Mouse (Mus musculus): ENCODE results near the gene Snd1. TPM values are rescaled to one million over a fixed set of nuclear protein-coding genes. Genes with fewer than 3 reads are reported as not detected.

Snd1 gene
- polyA plus RNA-seq, 1 experiment = 155 TPM

DNA sequence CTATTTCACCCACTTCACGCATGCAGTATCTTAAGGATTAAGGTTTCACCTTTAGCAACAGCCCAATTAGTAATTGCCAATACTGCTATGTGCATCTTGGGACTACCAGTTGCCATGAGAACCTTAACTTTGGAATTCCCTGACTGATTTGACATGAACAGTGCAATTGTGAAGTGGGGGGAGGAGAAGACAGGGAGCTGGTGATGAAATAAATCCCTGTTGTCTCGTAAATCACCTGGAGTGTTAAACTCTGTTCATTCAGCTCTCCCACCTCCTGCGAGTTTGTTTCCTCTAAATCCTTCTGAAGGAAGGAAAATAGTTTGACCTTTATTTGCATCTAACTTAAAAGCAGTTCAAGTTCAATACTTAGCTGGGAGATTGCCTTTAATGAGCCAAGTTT is 286.8 kb downstream of the Snd1 start:
- no peaks in the 10 kb centered on the region for H3K27me3 ChIP-seq (ENCODE audit: control insufficient read depth, insufficient read depth, insufficient read length)
- H3ac ChIP-seq (ENCODE audit: control insufficient read depth, insufficient read length, low read depth) = no peak overlapping the region
- H3K79me2 ChIP-seq (ENCODE audit: control insufficient read depth, insufficient read depth) = no peaks in the 10 kb centered on the region
- H3K36me3 ChIP-seq (ENCODE audit: control insufficient read depth, insufficient read depth) = peaks cover 37% of the 10 kb centered on the region
- H3K79me3 ChIP-seq (ENCODE audit: low read depth) = no peaks in the 10 kb centered on the region
- no peak overlapping the region for H3K4me3 ChIP-seq (ENCODE audit: insufficient read depth, poor library complexity, severe bottlenecking)
- TF ChIP-seq CEBPB (IDR thresholded peaks at IDR 0.05; ENCODE audit: low read depth) = no peak
- no peak for TF ChIP-seq MYOD1 (IDR thresholded peaks at IDR 0.05; ENCODE audit: control insufficient read depth, insufficient read length, low read depth)
- no peak for TF ChIP-seq CTCF (IDR thresholded peaks at IDR 0.05; ENCODE audit: control insufficient read depth, insufficient read depth, insufficient read length)
- TF ChIP-seq USF1 (IDR thresholded peaks at IDR 0.05; ENCODE audit: low read depth) = no peak
- no peak for TF ChIP-seq MAX (IDR thresholded peaks at IDR 0.05)
- TF ChIP-seq MYOG (IDR thresholded peaks at IDR 0.05; ENCODE audit: control insufficient read depth, extremely low read depth, insufficient read length) = no peak
- TF ChIP-seq FOSL1 (IDR thresholded peaks at IDR 0.05; ENCODE audit: insufficient read depth, low read length, poor library complexity, severe bottlenecking) = no peak

DNA sequence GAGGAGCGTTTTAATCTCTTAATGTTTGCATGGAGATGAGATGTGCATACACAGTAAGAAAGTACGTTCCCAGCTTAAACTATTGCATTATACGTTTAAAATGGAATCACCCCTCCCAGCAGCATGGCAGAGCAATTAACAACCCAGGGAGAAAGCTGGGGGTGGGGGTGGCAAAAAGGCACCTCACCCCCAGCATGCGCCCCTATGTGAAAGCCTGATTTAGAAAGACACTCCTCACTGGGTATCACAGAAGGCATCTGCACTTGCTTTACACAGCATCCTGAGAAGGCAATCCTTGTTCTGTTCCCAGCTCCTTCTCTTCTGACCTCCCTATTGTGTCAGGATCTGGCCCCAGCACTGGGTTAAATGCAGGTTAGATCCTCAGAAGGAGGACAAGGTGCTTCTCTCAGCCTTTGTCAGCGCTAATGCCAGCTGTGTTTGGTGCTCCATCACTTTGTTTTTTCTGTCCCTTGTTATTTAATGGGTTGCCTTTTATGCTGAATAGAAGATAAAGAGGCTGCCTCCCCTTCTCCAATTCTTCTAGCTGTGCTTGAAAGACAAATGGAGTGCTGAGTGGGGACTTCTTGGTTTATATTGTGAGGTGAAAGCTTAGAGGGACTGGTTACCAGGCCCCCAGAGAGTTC is 287.3 kb downstream of the Snd1 start:
- H3ac ChIP-seq (ENCODE audit: control insufficient read depth, insufficient read length, low read depth) = no peak overlapping the region
- TF ChIP-seq CEBPB (IDR thresholded peaks at IDR 0.05; ENCODE audit: low read depth) = no peak
- no peak for TF ChIP-seq MAX (IDR thresholded peaks at IDR 0.05)
- no peak for TF ChIP-seq USF1 (IDR thresholded peaks at IDR 0.05; ENCODE audit: low read depth)
- TF ChIP-seq CTCF (IDR thresholded peaks at IDR 0.05; ENCODE audit: control insufficient read depth, insufficient read depth, insufficient read length) = no peak
- no peak for TF ChIP-seq MYOG (IDR thresholded peaks at IDR 0.05; ENCODE audit: control insufficient read depth, extremely low read depth, insufficient read length)
- peaks cover 40% of the 10 kb centered on the region for H3K36me3 ChIP-seq (ENCODE audit: control insufficient read depth, insufficient read depth)
- H3K27me3 ChIP-seq (ENCODE audit: control insufficient read depth, insufficient read depth, insufficient read length) = no peaks in the 10 kb centered on the region
- no peaks in the 10 kb centered on the region for H3K79me3 ChIP-seq (ENCODE audit: low read depth)
- H3K4me3 ChIP-seq (ENCODE audit: insufficient read depth, poor library complexity, severe bottlenecking) = no peak overlapping the region
- H3K79me2 ChIP-seq (ENCODE audit: control insufficient read depth, insufficient read depth) = no peaks in the 10 kb centered on the region

DNA sequence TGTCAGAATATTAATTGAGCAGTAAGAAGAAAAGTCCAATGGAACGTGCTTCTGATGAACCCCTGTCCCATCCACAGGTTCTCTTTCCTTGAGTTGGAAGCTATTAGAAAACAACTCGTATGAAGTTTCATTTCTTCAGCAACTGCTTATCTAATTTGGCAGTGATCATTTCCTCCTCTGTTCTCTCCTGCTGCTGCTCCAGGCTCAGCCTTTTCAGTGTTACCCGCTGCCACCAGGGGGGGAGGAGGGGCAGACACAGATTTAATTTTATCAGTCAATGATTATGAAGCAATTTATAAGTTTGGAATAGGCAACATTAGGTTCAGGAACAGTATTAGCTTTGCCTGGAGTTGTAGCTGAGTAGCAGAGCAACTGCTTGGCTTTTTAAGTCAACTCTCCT is 291.7 kb downstream of the Snd1 start:
- TF ChIP-seq CTCF (IDR thresholded peaks at IDR 0.05; ENCODE audit: control insufficient read depth, insufficient read depth, insufficient read length) (no peak), MYOD1 (IDR thresholded peaks at IDR 0.05; ENCODE audit: control insufficient read depth, insufficient read length, low read depth) (no peak), CEBPB (IDR thresholded peaks at IDR 0.05; ENCODE audit: low read depth) (no peak), MYOG (IDR thresholded peaks at IDR 0.05; ENCODE audit: control insufficient read depth, extremely low read depth, insufficient read length) (no peak), FOSL1 (IDR thresholded peaks at IDR 0.05; ENCODE audit: insufficient read depth, low read length, poor library complexity, severe bottlenecking) (no peak), MAX (IDR thresholded peaks at IDR 0.05) (no peak), USF1 (IDR thresholded peaks at IDR 0.05; ENCODE audit: low read depth) (no peak)
- no peaks in the 10 kb centered on the region for H3K79me2 ChIP-seq (ENCODE audit: control insufficient read depth, insufficient read depth)
- H3K4me3 ChIP-seq (ENCODE audit: insufficient read depth, poor library complexity, severe bottlenecking) = no peak overlapping the region
- H3K79me3 ChIP-seq (ENCODE audit: low read depth) = no peaks in the 10 kb centered on the region
- no peak overlapping the region for H3ac ChIP-seq (ENCODE audit: control insufficient read depth, insufficient read length, low read depth)
- H3K36me3 ChIP-seq (ENCODE audit: control insufficient read depth, insufficient read depth) = peaks cover 56% of the 10 kb centered on the region
- H3K27me3 ChIP-seq (ENCODE audit: control insufficient read depth, insufficient read depth, insufficient read length) = no peaks in the 10 kb centered on the region

DNA sequence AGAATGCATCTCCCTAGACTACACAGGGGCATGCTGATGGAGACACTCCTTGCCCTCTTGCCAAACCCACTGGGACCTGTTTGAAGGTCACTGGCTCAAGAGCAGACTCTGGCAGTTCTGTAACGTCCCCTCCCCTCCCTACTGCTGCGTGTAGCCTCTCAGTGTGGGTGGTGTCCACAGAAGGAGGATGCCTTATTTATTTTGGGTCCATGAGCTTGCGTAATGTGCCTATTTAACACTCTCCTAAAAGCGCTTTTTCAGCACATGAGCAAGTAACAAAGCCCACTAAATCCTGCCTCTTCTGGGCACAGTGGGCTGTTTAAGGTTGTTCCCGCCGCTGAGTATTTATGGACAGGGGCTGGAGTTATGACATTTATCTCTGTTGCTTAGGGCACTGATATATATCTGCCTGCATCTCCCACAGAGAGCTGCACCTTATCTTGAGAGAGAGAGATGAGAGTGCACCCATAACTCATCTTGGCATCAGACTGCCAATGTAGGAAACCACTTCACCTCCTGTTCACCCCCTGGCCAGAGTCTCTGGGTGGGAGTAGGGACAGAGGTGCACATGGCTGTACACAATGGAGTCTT is 293.0 kb downstream of the Snd1 start:
- Histone ChIP-seq H3K4me3 (ENCODE audit: insufficient read depth, poor library complexity, severe bottlenecking) (no peak overlapping the region), H3ac (ENCODE audit: control insufficient read depth, insufficient read length, low read depth) (no peak overlapping the region), H3K79me2 (ENCODE audit: control insufficient read depth, insufficient read depth) (no peaks in the 10 kb centered on the region), H3K27me3 (ENCODE audit: control insufficient read depth, insufficient read depth, insufficient read length) (no peaks in the 10 kb centered on the region), H3K36me3 (ENCODE audit: control insufficient read depth, insufficient read depth) (peaks cover 48% of the 10 kb centered on the region), H3K79me3 (ENCODE audit: low read depth) (no peaks in the 10 kb centered on the region)
- TF ChIP-seq MYOD1 (IDR thresholded peaks at IDR 0.05; ENCODE audit: control insufficient read depth, insufficient read length, low read depth) (no peak), USF1 (IDR thresholded peaks at IDR 0.05; ENCODE audit: low read depth) (no peak), CTCF (IDR thresholded peaks at IDR 0.05; ENCODE audit: control insufficient read depth, insufficient read depth, insufficient read length) (no peak)

DNA sequence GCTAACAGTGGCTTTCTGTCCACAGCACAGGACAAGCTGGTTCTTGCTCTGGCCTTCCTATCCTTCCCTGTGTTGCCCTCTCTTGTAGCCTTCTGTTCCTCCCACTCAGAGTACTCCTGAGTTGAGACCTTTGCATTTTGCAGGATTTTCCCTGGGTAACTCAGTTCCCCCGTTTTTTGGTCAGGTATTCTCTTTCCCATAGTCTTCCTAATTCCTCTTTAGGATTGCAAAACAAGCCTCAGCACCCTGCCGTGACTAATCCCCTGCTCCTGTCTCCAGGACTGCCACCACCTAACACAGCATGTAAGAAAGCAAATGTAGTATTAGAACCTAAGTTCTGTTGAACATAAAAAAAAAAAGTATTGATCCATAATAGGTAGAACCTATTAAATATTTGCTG is 296.4 kb downstream of the Snd1 start:
- H3K27me3 ChIP-seq (ENCODE audit: control insufficient read depth, insufficient read depth, insufficient read length) = no peaks in the 10 kb centered on the region
- peaks cover 46% of the 10 kb centered on the region for H3K36me3 ChIP-seq (ENCODE audit: control insufficient read depth, insufficient read depth)
- H3K4me3 ChIP-seq (ENCODE audit: insufficient read depth, poor library complexity, severe bottlenecking) = no peak overlapping the region
- H3K79me3 ChIP-seq (ENCODE audit: low read depth) = no peaks in the 10 kb centered on the region
- no peak for TF ChIP-seq CTCF (IDR thresholded peaks at IDR 0.05; ENCODE audit: control insufficient read depth, insufficient read depth, insufficient read length)
- no peak for TF ChIP-seq CEBPB (IDR thresholded peaks at IDR 0.05; ENCODE audit: low read depth)
- no peak for TF ChIP-seq FOSL1 (IDR thresholded peaks at IDR 0.05; ENCODE audit: insufficient read depth, low read length, poor library complexity, severe bottlenecking)
- no peak for TF ChIP-seq MAX (IDR thresholded peaks at IDR 0.05)
- TF ChIP-seq MYOG (IDR thresholded peaks at IDR 0.05; ENCODE audit: control insufficient read depth, extremely low read depth, insufficient read length) = no peak
- no peak for TF ChIP-seq USF1 (IDR thresholded peaks at IDR 0.05; ENCODE audit: low read depth)
- TF ChIP-seq MYOD1 (IDR thresholded peaks at IDR 0.05; ENCODE audit: control insufficient read depth, insufficient read length, low read depth) = no peak
- no peak overlapping the region for H3ac ChIP-seq (ENCODE audit: control insufficient read depth, insufficient read length, low read depth)
- H3K79me2 ChIP-seq (ENCODE audit: control insufficient read depth, insufficient read depth) = no peaks in the 10 kb centered on the region

DNA sequence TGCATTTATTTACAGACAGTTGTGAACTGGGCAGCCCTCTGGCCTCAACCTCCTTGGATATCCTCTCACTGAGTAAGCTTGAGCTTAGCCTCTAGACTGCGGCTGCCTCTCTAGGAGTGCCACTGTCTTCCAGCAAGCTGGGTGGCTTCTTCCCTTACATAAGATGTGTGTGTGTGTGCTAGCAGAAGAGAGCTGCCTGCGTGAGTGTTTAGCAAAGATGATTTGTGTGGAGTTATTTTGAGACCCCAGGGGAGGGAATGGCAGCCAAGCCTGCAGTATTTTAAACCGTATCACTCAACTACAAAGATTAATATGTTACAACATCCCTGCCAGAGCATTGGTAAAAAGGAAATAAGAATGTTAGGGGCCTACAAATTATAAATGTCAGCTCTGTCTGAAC is 306.8 kb downstream of the Snd1 start:
- Histone ChIP-seq H3K79me3 (ENCODE audit: low read depth) (no peaks in the 10 kb centered on the region), H3K27me3 (ENCODE audit: control insufficient read depth, insufficient read depth, insufficient read length) (no peaks in the 10 kb centered on the region), H3K36me3 (ENCODE audit: control insufficient read depth, insufficient read depth) (peaks cover 22% of the 10 kb centered on the region), H3ac (ENCODE audit: control insufficient read depth, insufficient read length, low read depth) (no peak overlapping the region), H3K4me3 (ENCODE audit: insufficient read depth, poor library complexity, severe bottlenecking) (no peak overlapping the region), H3K79me2 (ENCODE audit: control insufficient read depth, insufficient read depth) (no peaks in the 10 kb centered on the region)
- TF ChIP-seq USF1 (IDR thresholded peaks at IDR 0.05; ENCODE audit: low read depth) = no peak
- TF ChIP-seq CTCF (IDR thresholded peaks at IDR 0.05; ENCODE audit: control insufficient read depth, insufficient read depth, insufficient read length) = no peak
- no peak for TF ChIP-seq MYOD1 (IDR thresholded peaks at IDR 0.05; ENCODE audit: control insufficient read depth, insufficient read length, low read depth)
- TF ChIP-seq MYOG (IDR thresholded peaks at IDR 0.05; ENCODE audit: control insufficient read depth, extremely low read depth, insufficient read length) = no peak
- no peak for TF ChIP-seq FOSL1 (IDR thresholded peaks at IDR 0.05; ENCODE audit: insufficient read depth, low read length, poor library complexity, severe bottlenecking)
- no peak for TF ChIP-seq MAX (IDR thresholded peaks at IDR 0.05)
- no peak for TF ChIP-seq CEBPB (IDR thresholded peaks at IDR 0.05; ENCODE audit: low read depth)

Data from C2C12 (cell line).